ENCODE assay signal across 8 mouse cellular contexts in the genomic region with DNA sequence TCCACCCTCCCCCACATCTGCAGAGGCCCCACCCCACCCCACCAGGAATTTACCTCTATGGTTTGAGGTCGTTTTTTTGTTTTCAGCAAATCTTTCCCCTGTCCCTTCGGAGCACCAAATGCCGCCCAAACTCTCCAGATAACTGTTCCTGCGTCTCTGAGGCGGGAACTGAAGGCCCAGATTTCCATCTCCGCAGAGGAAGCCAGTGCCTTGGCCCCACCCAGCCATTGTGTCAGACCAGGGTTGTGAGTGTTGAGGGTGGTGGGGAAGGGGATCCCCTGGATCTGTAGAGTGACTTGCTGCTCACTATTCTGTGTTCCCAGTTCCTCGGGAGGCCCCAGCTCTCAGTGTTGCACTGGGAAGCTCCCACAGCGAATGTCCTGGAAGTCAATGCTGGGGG. TPM values are rescaled to one million over a fixed set of nuclear protein-coding genes. Genes with fewer than 3 reads are reported as not detected.
DNase-seq lines count a peak whose midpoint lies in the region; ATAC-seq and TF ChIP-seq lines count a peak whose summit lies in the region.

A gene (minus strand): TSS at position 173 of the 400 bp plus-strand sequence.

- peaks cover 51% of the 10 kb centered on the region for H3K27me3 ChIP-seq in forebrain, embryonic 12.5 days
- peaks cover 23% of the 10 kb centered on the region for H3K27me3 ChIP-seq in forebrain, embryonic 11.5 days (ENCODE audit: control insufficient read depth, insufficient read depth, low read length)
- H3K27me3 ChIP-seq in liver, embryonic 11.5 days (replicated peaks; ENCODE audit: control insufficient read depth, insufficient read depth, low read length): peaks cover 46% of the 10 kb centered on the region
- H3K27me3 ChIP-seq in small intestine, adult 2 months (ENCODE audit: control insufficient read depth, insufficient read depth, low read length): peaks cover 12% of the 10 kb centered on the region; the same call in 1 of the 2 replicates

- WGBS in forebrain, embryonic 12.5 days: 34% methylated on average over 8 of the region's 8 CpGs
- WGBS in forebrain, embryonic 11.5 days: 33% methylated on average over 8 of the region's 8 CpGs
- WGBS in liver, embryonic 11.5 days: 33% methylated on average over 8 of the region's 8 CpGs
- 64% methylated on average over 8 of the region's 8 CpGs for WGBS in small intestine, adult 2 months

- no peak for TF ChIP-seq POLR2A in cortical plate, adult 2 months (IDR thresholded peaks at IDR 0.05; ENCODE audit: extremely low read depth, insufficient read depth, low read length)
- TF ChIP-seq POLR2A in small intestine, adult 2 months (IDR thresholded peaks at IDR 0.05; ENCODE audit: low read depth, low read length): no peak

- peaks cover 21% of the 10 kb centered on the region for H3K4me1 ChIP-seq in forebrain, embryonic 12.5 days
- H3K4me1 ChIP-seq in forebrain, embryonic 11.5 days (replicated peaks; ENCODE audit: control insufficient read depth, insufficient read depth, low read length): peaks cover 5% of the 10 kb centered on the region; the same call in 1 of the 2 replicates
- peaks cover 4% of the 10 kb centered on the region; the same call in 1 of the 2 replicates for H3K4me1 ChIP-seq in cortical plate, adult 2 months (ENCODE audit: control insufficient read depth, insufficient read depth, low read length)
- peaks cover 7% of the 10 kb centered on the region for H3K4me1 ChIP-seq in liver, embryonic 11.5 days (replicated peaks; ENCODE audit: control insufficient read depth, insufficient read depth, low read length)
- peaks cover 8% of the 10 kb centered on the region for H3K4me1 ChIP-seq in small intestine, adult 2 months (ENCODE audit: control insufficient read depth, insufficient read depth, insufficient read length, low read length)

- no peaks in the 10 kb centered on the region for H3K9me3 ChIP-seq in forebrain, embryonic 12.5 days
- no peaks in the 10 kb centered on the region for H3K9me3 ChIP-seq in forebrain, embryonic 11.5 days (ENCODE audit: control insufficient read depth, low read length)
- no peaks in the 10 kb centered on the region for H3K9me3 ChIP-seq in liver, embryonic 11.5 days (ENCODE audit: control insufficient read depth, low read length)

- TF ChIP-seq CTCF in cortical plate, adult 2 months (IDR thresholded peaks at IDR 0.05; ENCODE audit: extremely low read depth, insufficient read depth, low read length): no peak
- TF ChIP-seq CTCF in small intestine, adult 2 months (IDR thresholded peaks at IDR 0.05; ENCODE audit: extremely low read depth, insufficient read length, insufficient replicate concordance, low read depth, low read length): no peak

- H3K27ac ChIP-seq in forebrain, embryonic 12.5 days: no peak within 1 kb of the TSS
- no peak within 1 kb of the TSS for H3K27ac ChIP-seq in forebrain, embryonic 11.5 days (ENCODE audit: low read depth, low read length)
- H3K27ac ChIP-seq in cortical plate, adult 2 months (ENCODE audit: insufficient read depth, low read length): peak within 1 kb of the TSS; percentile 76; the same call in 1 of the 2 replicates
- no peak within 1 kb of the TSS; the same call in 1 of the 2 replicates for H3K27ac ChIP-seq in liver, embryonic 11.5 days (ENCODE audit: low read depth, low read length)
- H3K27ac ChIP-seq in small intestine, adult 2 months (ENCODE audit: insufficient read depth, low read depth, low read length): peak within 1 kb of the TSS; percentile 38

- H3K36me3 ChIP-seq in forebrain, embryonic 12.5 days (replicated peaks): no peaks in the 10 kb centered on the region
- H3K36me3 ChIP-seq in forebrain, embryonic 11.5 days (ENCODE audit: control insufficient read depth, insufficient read depth, low read length): no peaks in the 10 kb centered on the region
- H3K36me3 ChIP-seq in liver, embryonic 11.5 days (ENCODE audit: control insufficient read depth, insufficient read depth, low read length): no peaks in the 10 kb centered on the region
- H3K36me3 ChIP-seq in small intestine, adult 2 months (ENCODE audit: control insufficient read depth, insufficient read depth, low read length): no peaks in the 10 kb centered on the region

- no peak for ATAC-seq in forebrain, embryonic 12.5 days (ENCODE audit: low FRiP score)
- ATAC-seq in forebrain, embryonic 11.5 days (replicated peaks; ENCODE audit: low FRiP score): no peak
- no peak for ATAC-seq in liver, embryonic 11.5 days (replicated peaks; ENCODE audit: low FRiP score)

- no peak within 1 kb of the TSS for H3K4me3 ChIP-seq in forebrain, embryonic 12.5 days (replicated peaks)
- H3K4me3 ChIP-seq in forebrain, embryonic 11.5 days (ENCODE audit: low read depth, low read length): no peak within 1 kb of the TSS
- H3K4me3 ChIP-seq in cortical plate, adult 2 months (ENCODE audit: insufficient read depth, low read length): peak within 1 kb of the TSS; percentile 29
- peak within 1 kb of the TSS; percentile 11 for H3K4me3 ChIP-seq in liver, embryonic 11.5 days (ENCODE audit: low read depth, low read length)
- H3K4me3 ChIP-seq in small intestine, adult 2 months (ENCODE audit: low read depth, low read length): peak within 1 kb of the TSS; percentile 56

- peak within 1 kb of the TSS; percentile 13; the same call in 1 of the 2 replicates for H3K9ac ChIP-seq in forebrain, embryonic 12.5 days
- H3K9ac ChIP-seq in forebrain, embryonic 11.5 days (ENCODE audit: low read length): no peak within 1 kb of the TSS
- peak within 1 kb of the TSS; percentile 25; the same call in 1 of the 2 replicates for H3K9ac ChIP-seq in liver, embryonic 11.5 days (ENCODE audit: low read depth, low read length)

- H3K4me2 ChIP-seq in forebrain, embryonic 12.5 days: no peak within 1 kb of the TSS
- H3K4me2 ChIP-seq in forebrain, embryonic 11.5 days (ENCODE audit: low read depth, low read length, severe bottlenecking): no peak within 1 kb of the TSS
- peak within 1 kb of the TSS; percentile 16; the same call in 1 of the 2 replicates for H3K4me2 ChIP-seq in liver, embryonic 11.5 days

- no peak for DNase-seq in forebrain, embryonic 11.5 days (ENCODE audit: low spot score)
- DNase-seq in heart, postnatal 4 days: no peak
- no peak for DNase-seq in liver, embryonic 11.5 days (ENCODE audit: low spot score)
- DNase-seq in ovary, postnatal 14 days (ENCODE audit: low spot score): no peak
- no peak for DNase-seq in layer of hippocampus, adult 18-20 months (ENCODE audit: low spot score in 2 of 2)

RNA-seq across cellular contexts. Expression of the gene that starts here (rescaled TPM):
- polyA plus RNA-seq in forebrain, embryonic 12.5 days (2016; fragmentation: Nextera tagmentation; extraction: Ambion mirVana): 5.6 and 6.4 TPM in 2 replicates
- 5.2 and 6.1 TPM in 2 replicates for polyA plus RNA-seq in forebrain, embryonic 11.5 days (2014; fragmentation: Nextera tagmentation; extraction: Ambion mirVana)
- polyA plus RNA-seq in cortical plate, adult 2 months (2012; rRNA removed): 27.5 and 32.5 TPM in 2 replicates
- total RNA-seq in heart, postnatal 4 days (2021): 10 to 100 TPM; 32.1 to 36.8 TPM
- polyA plus RNA-seq in liver, embryonic 11.5 days (2014; fragmentation: Nextera tagmentation; extraction: Ambion mirVana): 5.8 and 6.8 TPM in 2 replicates
- polyA plus RNA-seq in small intestine, adult 2 months (2012; rRNA removed): 9.9 and 19.5 TPM in 2 replicates
- total RNA-seq in layer of hippocampus, adult 18-20 months (2021): 1 to 10 TPM; 9.3 to 9.6 TPM

Comparison
In these comparisons a context has a peak if more than half of its experiments do, and no peak if none do; other contexts are left out.
1. H3K27ac ChIP-seq: peak in cortical plate, adult 2 months (single experiment) and small intestine, adult 2 months (single experiment); none in forebrain, embryonic 12.5 days (single experiment), forebrain, embryonic 11.5 days (single experiment) and liver, embryonic 11.5 days (single experiment).
2. H3K4me3 ChIP-seq: peak in cortical plate, adult 2 months (single experiment), liver, embryonic 11.5 days (single experiment) and small intestine, adult 2 months (single experiment); none in forebrain, embryonic 12.5 days (single experiment) and forebrain, embryonic 11.5 days (single experiment).